Mouse (Mus musculus) lung, adult 2 months (tissue): ENCODE results near the gene Dnajb6.

Experiments used
- CTCF ChIP-seq: fragments of 200-500 bp; IDR thresholded peaks from 2 replicates; pipeline ENCODE4 v1.5.1; 2011; ENCODE audit warnings: mild to moderate bottlenecking, low read length, control low read depth; ENCODE audit not compliant: insufficient read depth
- POLR2A ChIP-seq: fragments of 200-500 bp; IDR thresholded peaks from 2 replicates; pipeline ENCODE4 v1.6.1; 2011; ENCODE audit warnings: low read depth, mild to moderate bottlenecking, control low read depth, low read length, borderline replicate concordance; ENCODE audit errors: extremely low read depth

DNA sequence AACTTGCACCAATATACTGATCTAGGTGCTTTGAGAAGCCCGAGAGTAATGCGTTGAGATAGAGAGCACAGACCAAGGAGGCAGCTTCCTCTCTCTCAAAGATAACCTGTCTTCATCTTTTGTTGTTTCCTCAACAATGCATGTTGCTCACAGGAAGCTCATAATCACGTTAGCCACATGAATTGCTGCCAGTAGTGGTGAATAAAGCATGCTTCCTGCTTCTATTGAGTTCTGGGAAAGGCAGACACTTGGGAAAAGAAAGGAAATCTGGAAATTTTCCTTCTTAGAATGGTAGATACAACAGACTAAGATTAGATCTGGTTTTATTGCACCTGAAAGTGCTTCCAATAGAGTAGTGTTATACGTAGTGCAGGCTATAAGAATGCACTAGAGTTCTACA is 129.5 kb downstream of the Dnajb6 start:
- TF ChIP-seq CTCF = no peak
- no peak for TF ChIP-seq POLR2A
